Mouse (Mus musculus): ENCODE measurements at regions not wholly inside any gene's neighbourhood (a gene's known extent, or its start where the extent isn't known, plus 50 kb on each side); places are given as distances from the start of the nearest gene placed in this dataset.

- H3K4me1 ChIP-seq (replicated peaks): peaks cover 29% of the 10 kb centered on the region
- 55% methylated on average over 20 of the region's 20 CpGs for WGBS
- no peak overlapping the region for H3K27ac ChIP-seq (ENCODE audit: poor library complexity, severe bottlenecking)
- no peak overlapping the region for H3K4me2 ChIP-seq
- no peaks in the 10 kb centered on the region for H3K9me3 ChIP-seq (replicated peaks)
- no peaks in the 10 kb centered on the region for H3K36me3 ChIP-seq
- ATAC-seq (ENCODE audit: insufficient number of reproducible peaks, low FRiP score): no peak
- H3K4me3 ChIP-seq: no peak overlapping the region
- H3K27me3 ChIP-seq (replicated peaks): no peaks in the 10 kb centered on the region
- H3K9ac ChIP-seq: no peak overlapping the region
These were observed 75.5 kb downstream of the Ackr3 start for GRCm38 (mm10) chr1:90279066-90279839.

GRCm38 (mm10) chr1:90280227-90280626, 76.4 kb downstream of the Ackr3 start:
- H3K9me3 ChIP-seq (replicated peaks): no peaks in the 10 kb centered on the region
- no peaks in the 10 kb centered on the region for H3K27me3 ChIP-seq (replicated peaks)
- no peaks in the 10 kb centered on the region for H3K36me3 ChIP-seq
- H3K9ac ChIP-seq: no peak overlapping the region
- 80% methylated on average over 8 of the region's 8 CpGs for WGBS
- H3K4me1 ChIP-seq (replicated peaks): peaks cover 38% of the 10 kb centered on the region
- no peak overlapping the region for H3K4me2 ChIP-seq
- no peak overlapping the region for H3K4me3 ChIP-seq
- H3K27ac ChIP-seq (ENCODE audit: poor library complexity, severe bottlenecking): no peak overlapping the region
- no peak for ATAC-seq (ENCODE audit: insufficient number of reproducible peaks, low FRiP score)

GRCm38 (mm10) chr1:90281255-90281654, 77.5 kb downstream of the Ackr3 start:
- 79% methylated on average over 1 of the region's 1 CpGs for WGBS
- Histone ChIP-seq H3K4me1 (replicated peaks) (peaks cover 47% of the 10 kb centered on the region), H3K27ac (ENCODE audit: poor library complexity, severe bottlenecking) (no peak overlapping the region), H3K9ac (no peak overlapping the region), H3K4me2 (no peak overlapping the region), H3K9me3 (replicated peaks) (no peaks in the 10 kb centered on the region), H3K27me3 (replicated peaks) (no peaks in the 10 kb centered on the region), H3K4me3 (no peak overlapping the region), H3K36me3 (no peaks in the 10 kb centered on the region)
- ATAC-seq (ENCODE audit: insufficient number of reproducible peaks, low FRiP score): peak; percentile 67

- no peak overlapping the region for H3K9ac ChIP-seq
- WGBS: 90% methylated on average over 6 of the region's 6 CpGs
- no peak overlapping the region for H3K4me3 ChIP-seq
- no peaks in the 10 kb centered on the region; the same call in 1 of the 2 replicates for H3K27me3 ChIP-seq (replicated peaks)
- H3K27ac ChIP-seq (ENCODE audit: poor library complexity, severe bottlenecking): no peak overlapping the region
- no peaks in the 10 kb centered on the region for H3K9me3 ChIP-seq (replicated peaks)
- no peak overlapping the region for H3K4me2 ChIP-seq
- peaks cover 47% of the 10 kb centered on the region for H3K4me1 ChIP-seq (replicated peaks)
- H3K36me3 ChIP-seq: no peaks in the 10 kb centered on the region
- ATAC-seq (ENCODE audit: insufficient number of reproducible peaks, low FRiP score): no peak
These were observed 78.2 kb downstream of the Ackr3 start for GRCm38 (mm10) chr1:90281956-90282355.

GRCm38 (mm10) chr1:90282367-90282766, 78.6 kb downstream of the Ackr3 start:
- ATAC-seq (ENCODE audit: insufficient number of reproducible peaks, low FRiP score): no peak
- no peaks in the 10 kb centered on the region; the same call in 1 of the 2 replicates for H3K27me3 ChIP-seq (replicated peaks)
- WGBS: 83% methylated on average over 8 of the region's 8 CpGs

GRCm38 (mm10) chr1:90283176-90283775, 79.5 kb downstream of the Ackr3 start:
- Histone ChIP-seq H3K4me2 (no peak overlapping the region), H3K4me1 (replicated peaks) (peaks cover 46% of the 10 kb centered on the region)

More at GRCm38 (mm10) chr1:90282367-90282766, 78.6 kb downstream of the Ackr3 start:
- no peak overlapping the region for H3K27ac ChIP-seq (ENCODE audit: poor library complexity, severe bottlenecking)
- H3K9ac ChIP-seq: no peak overlapping the region
- H3K4me3 ChIP-seq: no peak overlapping the region
- peaks cover 42% of the 10 kb centered on the region for H3K4me1 ChIP-seq (replicated peaks)
- no peaks in the 10 kb centered on the region for H3K9me3 ChIP-seq (replicated peaks)
- H3K36me3 ChIP-seq: no peaks in the 10 kb centered on the region
- no peak overlapping the region for H3K4me2 ChIP-seq

GRCm38 (mm10) chr1:90283912-90284636, 80.3 kb downstream of the Ackr3 start:
- Histone ChIP-seq H3K27ac (ENCODE audit: poor library complexity, severe bottlenecking) (0 out of 2 replicates have a peak overlapping the region, but pooled peaks have one; percentile 24), H3K4me2 (no peak overlapping the region), H3K4me3 (no peak overlapping the region), H3K9me3 (replicated peaks) (no peaks in the 10 kb centered on the region), H3K4me1 (replicated peaks) (peaks cover 54% of the 10 kb centered on the region), H3K36me3 (no peaks in the 10 kb centered on the region), H3K9ac (no peak overlapping the region), H3K27me3 (replicated peaks) (peaks cover 5% of the 10 kb centered on the region; the same call in 1 of the 2 replicates)
- no peak for ATAC-seq (ENCODE audit: insufficient number of reproducible peaks, low FRiP score)
- 49% methylated on average over 6 of the region's 6 CpGs for WGBS

More at GRCm38 (mm10) chr1:90283176-90283775, 79.5 kb downstream of the Ackr3 start:
- Histone ChIP-seq H3K4me3 (no peak overlapping the region), H3K9ac (no peak overlapping the region), H3K36me3 (no peaks in the 10 kb centered on the region), H3K27me3 (replicated peaks) (peaks cover 2% of the 10 kb centered on the region; the same call in 1 of the 2 replicates), H3K9me3 (replicated peaks) (no peaks in the 10 kb centered on the region), H3K27ac (ENCODE audit: poor library complexity, severe bottlenecking) (no peak overlapping the region)
- 62% methylated on average over 11 of the region's 11 CpGs for WGBS
- no peak for ATAC-seq (ENCODE audit: insufficient number of reproducible peaks, low FRiP score)

- Histone ChIP-seq H3K9ac (no peak overlapping the region), H3K27me3 (replicated peaks) (peaks cover 5% of the 10 kb centered on the region; the same call in 1 of the 2 replicates), H3K4me1 (replicated peaks) (peaks cover 58% of the 10 kb centered on the region), H3K36me3 (no peaks in the 10 kb centered on the region), H3K27ac (ENCODE audit: poor library complexity, severe bottlenecking) (no peak overlapping the region), H3K4me2 (no peak overlapping the region), H3K9me3 (replicated peaks) (no peaks in the 10 kb centered on the region), H3K4me3 (no peak overlapping the region)
- 57% methylated on average over 4 of the region's 4 CpGs for WGBS
- ATAC-seq (ENCODE audit: insufficient number of reproducible peaks, low FRiP score): no peak
These were observed 81.5 kb downstream of the Ackr3 start for GRCm38 (mm10) chr1:90285318-90285717.

- 79% methylated on average over 3 of the region's 3 CpGs for WGBS
- Histone ChIP-seq H3K27me3 (replicated peaks) (peaks cover 5% of the 10 kb centered on the region; the same call in 1 of the 2 replicates), H3K36me3 (no peaks in the 10 kb centered on the region), H3K4me3 (no peak overlapping the region), H3K9ac (no peak overlapping the region), H3K4me2 (no peak overlapping the region), H3K4me1 (replicated peaks) (peaks cover 65% of the 10 kb centered on the region), H3K27ac (ENCODE audit: poor library complexity, severe bottlenecking) (no peak overlapping the region), H3K9me3 (replicated peaks) (no peaks in the 10 kb centered on the region)
- no peak for ATAC-seq (ENCODE audit: insufficient number of reproducible peaks, low FRiP score)
These were observed 83.5 kb downstream of the Ackr3 start for GRCm38 (mm10) chr1:90287251-90287650.

- ATAC-seq (ENCODE audit: insufficient number of reproducible peaks, low FRiP score): peak; percentile 93
- 33% methylated on average over 8 of the region's 8 CpGs for WGBS
- peaks cover 51% of the 10 kb centered on the region for H3K4me1 ChIP-seq (replicated peaks)
- no peaks in the 10 kb centered on the region for H3K36me3 ChIP-seq
- H3K27ac ChIP-seq (ENCODE audit: poor library complexity, severe bottlenecking): peak overlapping the region; percentile 75
- no peak overlapping the region; the same call in 1 of the 2 replicates for H3K9ac ChIP-seq
- peak overlapping the region; percentile 12; the same call in 1 of the 2 replicates for H3K4me2 ChIP-seq
- no peaks in the 10 kb centered on the region for H3K9me3 ChIP-seq (replicated peaks)
- peaks cover 5% of the 10 kb centered on the region; the same call in 1 of the 2 replicates for H3K27me3 ChIP-seq (replicated peaks)
- no peak overlapping the region for H3K4me3 ChIP-seq
These were observed 85.3 kb downstream of the Ackr3 start for GRCm38 (mm10) chr1:90288892-90289731.
